Mouse (Mus musculus) midbrain, postnatal 0 days (tissue): ENCODE measurements at regions not wholly inside any gene's neighbourhood (a gene's known extent, or its start where the extent isn't known, plus 50 kb on each side); places are given as distances from the start of the nearest gene placed in this dataset.

Source experiments
- ATAC-seq: fragments of 200-750 bp; cut with Nextera tagmentation; 2 replicates; pipeline ENCODE4 v1.8.0; 2017; ENCODE audit warnings: moderate number of reproducible peaks, mild to moderate bottlenecking, moderate TSS enrichment, moderate library complexity; ENCODE audit not compliant: low FRiP score
- DNase-seq: peaks from one replicate; pipeline ENCODE4 v3.0.0-alpha.2; 2015; ENCODE audit warnings: low spot score
- H3K27ac ChIP-seq: fragments of 300-500 bp; sonication (generic); 2 replicates; pipeline ENCODE4 v1.5.1; 2014; ENCODE audit warnings: low read depth, mild to moderate bottlenecking, low read length, mixed read lengths
- H3K27me3 ChIP-seq: fragments of 300-500 bp; sonication (generic); 2 replicates; pipeline ENCODE4 v1.6.1; 2014; ENCODE audit warnings: low read length, control low read depth, mixed read lengths; ENCODE audit not compliant: insufficient read depth
- H3K36me3 ChIP-seq: fragments of 300-500 bp; sonication (generic); 2 replicates; pipeline ENCODE4 v1.6.1; 2014; ENCODE audit warnings: low read length, control low read depth, mixed read lengths; ENCODE audit not compliant: insufficient read depth
- H3K4me1 ChIP-seq: fragments of 300-500 bp; sonication (generic); 2 replicates; pipeline ENCODE4 v1.6.1; 2014; ENCODE audit warnings: mild to moderate bottlenecking, control low read depth, antibody characterized with exemption, low read length, mixed read lengths; ENCODE audit not compliant: insufficient read depth
- H3K4me2 ChIP-seq: fragments of 300-500 bp; sonication (generic); 2 replicates; pipeline ENCODE4 v1.6.1; 2014; ENCODE audit warnings: low read depth, mild to moderate bottlenecking, low read length, mixed read lengths; ENCODE audit not compliant: poor library complexity, severe bottlenecking
- H3K4me3 ChIP-seq: fragments of 300-500 bp; sonication (generic); 2 replicates; pipeline ENCODE4 v1.5.1; 2014; ENCODE audit warnings: low read depth, mild to moderate bottlenecking, low read length, moderate library complexity
- H3K9ac ChIP-seq: fragments of 300-500 bp; sonication (generic); replicated peaks from 2 replicates; pipeline ENCODE4 v1.6.1; 2014; ENCODE audit warnings: mild to moderate bottlenecking, low read length, moderate library complexity, mixed read lengths; ENCODE audit not compliant: poor library complexity, severe bottlenecking
- H3K9me3 ChIP-seq: fragments of 300-500 bp; sonication (generic); 2 replicates; pipeline ENCODE4 v1.6.1; 2016; ENCODE audit warnings: low read length, control low read depth
- CTCF ChIP-seq: IDR thresholded peaks from 2 replicates; pipeline ENCODE4 v1.5.1; 2016; ENCODE audit warnings: antibody characterized with exemption, mild to moderate bottlenecking
- WGBS: fragments of 180-500 bp; shearing (Covaris S2); extraction: QIAGEN DNeasy Blood & Tissue Kit; methylation state at CpG from one replicate; pipeline ENCODE4 v1.1.7; 2014; 5-methylcytosine and 5-hydroxymethylcytosine counted together

- Histone ChIP-seq H3K27ac (no peak overlapping the region), H3K4me1 (no peaks in the 10 kb centered on the region), H3K36me3 (no peaks in the 10 kb centered on the region), H3K27me3 (no peaks in the 10 kb centered on the region), H3K9ac (no peak overlapping the region), H3K9me3 (no peaks in the 10 kb centered on the region), H3K4me2 (no peak overlapping the region), H3K4me3 (no peak overlapping the region)
- ATAC-seq (no peak), DNase-seq (peak; percentile 22)
- WGBS, result 38% methylated on average over 1 of the region's 1 CpGs
- TF ChIP-seq CTCF, result no peak
Measured at GRCm38 (mm10) chr11:41159927-41160326, 404.8 kb upstream of the Ccng1 start.

- no peak for ATAC-seq
- no peak overlapping the region for H3K4me3 ChIP-seq
- H3K27ac ChIP-seq, result no peak overlapping the region
Measured at GRCm38 (mm10) chr11:41158761-41159596, 403.9 kb upstream of the Ccng1 start.

GRCm38 (mm10) chr11:41157321-41157720, 402.2 kb upstream of the Ccng1 start:
- ATAC-seq (no peak), DNase-seq (peak; percentile 37)

More at GRCm38 (mm10) chr11:41158761-41159596, 403.9 kb upstream of the Ccng1 start:
- peak; percentile 73 for DNase-seq
- no peaks in the 10 kb centered on the region for H3K9me3 ChIP-seq
- no peak overlapping the region for H3K9ac ChIP-seq
- no peaks in the 10 kb centered on the region for H3K27me3 ChIP-seq
- no peak for TF ChIP-seq CTCF
- no peaks in the 10 kb centered on the region for H3K36me3 ChIP-seq
- H3K4me1 ChIP-seq, result no peaks in the 10 kb centered on the region
- WGBS, result 55% methylated on average over 4 of the region's 4 CpGs
- no peak overlapping the region for H3K4me2 ChIP-seq

More at GRCm38 (mm10) chr11:41157321-41157720, 402.2 kb upstream of the Ccng1 start:
- Histone ChIP-seq H3K9me3 (no peaks in the 10 kb centered on the region), H3K36me3 (no peaks in the 10 kb centered on the region), H3K27me3 (no peaks in the 10 kb centered on the region), H3K4me1 (no peaks in the 10 kb centered on the region), H3K4me2 (no peak overlapping the region), H3K27ac (no peak overlapping the region), H3K9ac (no peak overlapping the region), H3K4me3 (no peak overlapping the region)
- WGBS, result 95% methylated on average over 11 of the region's 11 CpGs
- TF ChIP-seq CTCF, result no peak
